Mouse (Mus musculus) liver, embryonic 14.5 days (tissue): ENCODE results near the gene Lrrc32.

Experiments used
- CTCF ChIP-seq: IDR thresholded peaks from 2 replicates; pipeline ENCODE4 v1.5.1; 2016; ENCODE audit warnings: antibody characterized with exemption, low read depth, control low read depth
- EP300 ChIP-seq: IDR thresholded peaks from 2 replicates; pipeline ENCODE4 v1.6.1; 2016; ENCODE audit warnings: antibody characterized with exemption, low read depth

DNA sequence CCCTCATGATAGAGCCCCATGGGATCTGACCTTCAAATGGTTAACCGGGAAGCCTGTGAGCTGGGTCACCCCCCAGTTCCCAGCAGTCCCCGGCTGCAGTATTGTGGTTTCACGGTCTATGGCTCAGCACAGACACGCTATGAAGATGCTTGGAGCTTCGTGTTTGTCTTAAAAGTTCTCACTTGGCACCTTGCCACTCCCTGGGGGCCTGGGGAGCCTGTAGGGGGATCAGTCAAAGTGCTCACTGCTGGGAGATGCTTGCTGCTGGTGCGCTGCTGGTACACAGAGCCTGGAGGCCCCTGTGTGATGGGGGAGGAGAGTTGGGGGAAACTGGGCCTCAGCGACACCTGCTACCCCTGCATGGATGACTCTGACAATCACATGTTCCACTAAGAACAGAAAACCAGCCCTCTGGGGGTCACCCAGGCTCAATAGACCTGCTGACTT, 2.6 kb upstream of the Lrrc32 start:
- TF ChIP-seq CTCF (no peak), EP300 (no peak)
